Mouse (Mus musculus) MEL (cell line): Measurements from ENCODE around the gene Shcbp1l. TPM values are rescaled to one million over a fixed set of nuclear protein-coding genes. Genes with fewer than 3 reads are reported as not detected.
A peak's percentile ranks its signal among the peaks of the same experiment; 100 is the strongest.

Experiments used
- DNase-seq: peaks from one replicate; pipeline ENCODE4 v3.0.0; 2011; ENCODE audit warnings: low read depth, low spot score
- H3K27ac ChIP-seq: 2 replicates; pipeline ENCODE4 v1.5.1; 2012; ENCODE audit warnings: low read depth, mild to moderate bottlenecking, control low read depth, low read length, moderate library complexity; ENCODE audit not compliant: control insufficient read depth
- H3K27me3 ChIP-seq, 2 experiments: fragments of 150-350 bp in 1 of 2; sonication (generic) in 1 of 2; 2 replicates each; pipeline ENCODE4 v1.6.1; 2012; ENCODE audit warnings: low read length in 2 of 2, mild to moderate bottlenecking in 2 of 2, improper control_type of control experiment in 1 of 2, moderate library complexity in 1 of 2; ENCODE audit not compliant: insufficient read depth in 2 of 2, control insufficient read depth in 1 of 2
- H3K36me3 ChIP-seq, 2 experiments: 2 replicates each; pipeline ENCODE4 v1.6.1; 2012 to 2014; ENCODE audit warnings: low read length in 2 of 2, improper control_type of control experiment in 1 of 2, inconsistent platforms in 1 of 2, mild to moderate bottlenecking in 1 of 2; ENCODE audit not compliant: insufficient read depth in 2 of 2, control insufficient read depth in 1 of 2
- H3K4me1 ChIP-seq, 2 experiments: fragments of 150-350 bp in 1 of 2; sonication (generic) in 1 of 2; 2 replicates each; pipeline ENCODE4 v1.6.1; 2012; ENCODE audit warnings: low read length in 2 of 2, improper control_type of control experiment in 1 of 2, mild to moderate bottlenecking in 1 of 2; ENCODE audit not compliant: insufficient read depth in 2 of 2, control insufficient read depth in 1 of 2
- H3K4me3 ChIP-seq, 2 experiments: fragments of 150-350 bp in 1 of 2; sonication (generic) in 1 of 2; 2 replicates each; pipeline ENCODE4 v1.5.1; 2012; ENCODE audit warnings: low read depth in 2 of 2, low read length in 2 of 2, mild to moderate bottlenecking in 2 of 2, moderate library complexity in 2 of 2, control low read depth in 1 of 2, improper control_type of control experiment in 1 of 2; ENCODE audit not compliant: control insufficient read depth in 1 of 2, insufficient read depth in 1 of 2
- H3K79me2 ChIP-seq: 2 replicates; pipeline ENCODE4 v1.6.1; 2012; ENCODE audit warnings: mild to moderate bottlenecking, low read length, moderate library complexity; ENCODE audit not compliant: control insufficient read depth, poor library complexity, insufficient read depth
- H3K9ac ChIP-seq: 2 replicates; pipeline ENCODE4 v1.6.1; 2012; ENCODE audit warnings: low read depth, mild to moderate bottlenecking, control low read depth, low read length, moderate library complexity; ENCODE audit not compliant: control insufficient read depth, poor library complexity, severe bottlenecking
- H3K9me3 ChIP-seq: fragments of 150-350 bp; sonication (generic); replicated peaks from 2 replicates; pipeline ENCODE4 v1.6.1; 2012; ENCODE audit warnings: mild to moderate bottlenecking, low read length, improper control_type of control experiment, moderate library complexity; ENCODE audit not compliant: insufficient read depth
- BHLHE40 ChIP-seq: IDR thresholded peaks from 2 replicates; pipeline ENCODE4 v1.6.1; 2012; ENCODE audit warnings: low read depth, mild to moderate bottlenecking, inconsistent platforms, low read length, improper control_type of control experiment, borderline replicate concordance
- CHD1 ChIP-seq: IDR thresholded peaks from 2 replicates; pipeline ENCODE4 v1.6.1; 2012; ENCODE audit warnings: low read depth, mild to moderate bottlenecking, inconsistent platforms, low read length, improper control_type of control experiment
- CHD2 ChIP-seq: IDR thresholded peaks from 2 replicates; pipeline ENCODE4 v1.6.1; 2011; ENCODE audit warnings: low read length, improper control_type of control experiment
- CTCF ChIP-seq, 3 experiments: IDR thresholded peaks in 2 of 3; conservative IDR thresholded peaks in 1 of 3; 2 replicates each; pipeline ENCODE4 v1.5.1; 2011 to 2012; ENCODE audit warnings: low read length in 3 of 3, low read depth in 2 of 3, mild to moderate bottlenecking in 2 of 3, improper control_type of control experiment in 1 of 3, inconsistent platforms in 1 of 3, mixed read lengths in 1 of 3, moderate library complexity in 1 of 3; ENCODE audit not compliant: control insufficient read depth in 1 of 3, insufficient read depth in 1 of 3, poor library complexity in 1 of 3, severe bottlenecking in 1 of 3
- E2F4 ChIP-seq: IDR thresholded peaks from 2 replicates; pipeline ENCODE4 v1.6.1; 2011; ENCODE audit warnings: low read depth, low read length, improper control_type of control experiment, borderline replicate concordance
- ELF1 ChIP-seq: IDR thresholded peaks from 2 replicates; pipeline ENCODE4 v1.6.1; 2014; ENCODE audit warnings: low read depth, mild to moderate bottlenecking, inconsistent platforms, low read length, improper control_type of control experiment, moderate library complexity
- EP300 ChIP-seq, 2 experiments: IDR thresholded peaks; 2 replicates each; pipeline ENCODE4 v1.6.1; 2011; ENCODE audit warnings: improper control_type of control experiment in 2 of 2, low read length in 2 of 2, low read depth in 1 of 2, mild to moderate bottlenecking in 1 of 2
- ETS1 ChIP-seq: IDR thresholded peaks from 2 replicates; pipeline ENCODE4 v1.6.1; 2012; ENCODE audit warnings: low read depth, mild to moderate bottlenecking, inconsistent platforms, low read length, improper control_type of control experiment, moderate library complexity
- GABPA ChIP-seq: IDR thresholded peaks from 2 replicates; pipeline ENCODE4 v1.6.1; 2012; ENCODE audit warnings: low read depth, mild to moderate bottlenecking, inconsistent platforms, low read length, improper control_type of control experiment, moderate library complexity
- GATA1 ChIP-seq: IDR thresholded peaks from 2 replicates; pipeline ENCODE4 v1.6.1; 2011; ENCODE audit warnings: low read depth, low read length, improper control_type of control experiment
- HCFC1 ChIP-seq: IDR thresholded peaks from 2 replicates; pipeline ENCODE4 v1.6.1; 2012; ENCODE audit warnings: low read depth, mild to moderate bottlenecking, inconsistent platforms, low read length, improper control_type of control experiment, moderate library complexity
- JUND ChIP-seq: IDR thresholded peaks from 2 replicates; pipeline ENCODE4 v1.6.1; 2011; ENCODE audit warnings: low read depth, mild to moderate bottlenecking, improper control_type of control experiment, low read length
- KAT2A ChIP-seq: conservative IDR thresholded peaks from 2 replicates; pipeline ENCODE4 v1.6.1; 2012; ENCODE audit warnings: low read depth, low read length, improper control_type of control experiment, inconsistent platforms
- MAFK ChIP-seq: IDR thresholded peaks from 2 replicates; pipeline ENCODE4 v1.6.1; 2011; ENCODE audit warnings: low read depth, mild to moderate bottlenecking, low read length, improper control_type of control experiment, borderline replicate concordance
- MAX ChIP-seq: IDR thresholded peaks from 2 replicates; pipeline ENCODE4 v1.6.1; 2011; ENCODE audit warnings: low read length, improper control_type of control experiment
- MAZ ChIP-seq: IDR thresholded peaks from 2 replicates; pipeline ENCODE4 v1.6.1; 2012; ENCODE audit warnings: low read depth, mild to moderate bottlenecking, inconsistent platforms, low read length, improper control_type of control experiment
- MEF2A ChIP-seq: IDR thresholded peaks from 2 replicates; pipeline ENCODE4 v1.6.1; 2014; ENCODE audit warnings: low read depth, mild to moderate bottlenecking, inconsistent platforms, low read length, improper control_type of control experiment; ENCODE audit not compliant: poor library complexity, insufficient replicate concordance, severe bottlenecking; ENCODE audit errors: extremely low read depth
- MYB ChIP-seq: IDR thresholded peaks from 2 replicates; pipeline ENCODE4 v1.6.1; 2011; ENCODE audit warnings: mild to moderate bottlenecking, low read depth, low read length, improper control_type of control experiment
- MYC ChIP-seq: IDR thresholded peaks from 2 replicates; pipeline ENCODE4 v1.6.1; 2011; ENCODE audit warnings: low read depth, mild to moderate bottlenecking, low read length, improper control_type of control experiment, moderate library complexity
- NELFE ChIP-seq: IDR thresholded peaks from 2 replicates; pipeline ENCODE4 v1.6.1; 2011; ENCODE audit warnings: low read depth, low read length, improper control_type of control experiment
- POLR2A ChIP-seq, 2 experiments: IDR thresholded peaks; 2 replicates each; pipeline ENCODE4 v1.6.1; 2011 to 2012; ENCODE audit warnings: low read length in 2 of 2, mild to moderate bottlenecking in 2 of 2, control low read depth in 1 of 2, improper control_type of control experiment in 1 of 2, low read depth in 1 of 2, moderate library complexity in 1 of 2; ENCODE audit not compliant: control insufficient read depth in 1 of 2, insufficient read depth in 1 of 2, poor library complexity in 1 of 2
- POLR2AphosphoS2 ChIP-seq: IDR thresholded peaks from 2 replicates; pipeline ENCODE4 v1.6.1; 2011; ENCODE audit warnings: low read length, improper control_type of control experiment
- POLR2AphosphoS5 ChIP-seq: IDR thresholded peaks from 2 replicates; pipeline ENCODE4 v1.6.1; 2012; ENCODE audit warnings: low read depth, borderline replicate concordance, mild to moderate bottlenecking, inconsistent platforms, low read length, moderate library complexity, mixed read lengths
- RAD21 ChIP-seq: IDR thresholded peaks from 2 replicates; pipeline ENCODE4 v1.6.1; 2011; ENCODE audit warnings: mild to moderate bottlenecking, low read depth, low read length, improper control_type of control experiment
- RCOR1 ChIP-seq: IDR thresholded peaks from 2 replicates; pipeline ENCODE4 v1.6.1; 2012; ENCODE audit warnings: low read depth, mild to moderate bottlenecking, inconsistent platforms, low read length, improper control_type of control experiment
- SIN3A ChIP-seq: IDR thresholded peaks from 2 replicates; pipeline ENCODE4 v1.6.1; 2012; ENCODE audit warnings: low read length, improper control_type of control experiment, inconsistent platforms
- SMC3 ChIP-seq: IDR thresholded peaks from 2 replicates; pipeline ENCODE4 v1.6.1; 2011; ENCODE audit warnings: low read depth, low read length, improper control_type of control experiment
- TAL1 ChIP-seq: IDR thresholded peaks from 2 replicates; pipeline ENCODE4 v1.6.1; 2012; ENCODE audit warnings: mild to moderate bottlenecking, inconsistent platforms, low read length, moderate library complexity, mixed read lengths
- TBP ChIP-seq: IDR thresholded peaks from 2 replicates; pipeline ENCODE4 v1.8.0; 2011; ENCODE audit warnings: low read depth, low read length, improper control_type of control experiment
- UBTF ChIP-seq: IDR thresholded peaks from 2 replicates; pipeline ENCODE4 v1.6.1; 2012; ENCODE audit warnings: low read depth, mild to moderate bottlenecking, inconsistent platforms, low read length, improper control_type of control experiment, moderate library complexity, borderline replicate concordance; ENCODE audit not compliant: insufficient read depth
- USF1 ChIP-seq: IDR thresholded peaks from 2 replicates; pipeline ENCODE4 v1.6.1; 2014; ENCODE audit warnings: low read depth, mild to moderate bottlenecking, inconsistent platforms, low read length, improper control_type of control experiment, moderate library complexity
- USF2 ChIP-seq, 2 experiments: IDR thresholded peaks; 2 replicates each; pipeline ENCODE4 v1.6.1; 2011 to 2012; ENCODE audit warnings: improper control_type of control experiment in 2 of 2, low read length in 2 of 2, borderline replicate concordance in 1 of 2, inconsistent platforms in 1 of 2, low read depth in 1 of 2, mild to moderate bottlenecking in 1 of 2; ENCODE audit not compliant: insufficient read depth in 1 of 2
- ZC3H11A ChIP-seq: IDR thresholded peaks from 2 replicates; pipeline ENCODE4 v1.6.1; 2012; ENCODE audit warnings: low read depth, mild to moderate bottlenecking, inconsistent platforms, low read length, improper control_type of control experiment
- ZKSCAN1 ChIP-seq: IDR thresholded peaks from 2 replicates; pipeline ENCODE4 v1.6.1; 2012; ENCODE audit warnings: low read depth, mild to moderate bottlenecking, inconsistent platforms, low read length, improper control_type of control experiment, moderate library complexity
- ZMIZ1 ChIP-seq: IDR thresholded peaks from 2 replicates; pipeline ENCODE4 v1.6.1; 2012; ENCODE audit warnings: low read depth, mild to moderate bottlenecking, inconsistent platforms, low read length, improper control_type of control experiment, moderate library complexity
- ZNF384 ChIP-seq: IDR thresholded peaks from 2 replicates; pipeline ENCODE4 v1.6.1; 2012; ENCODE audit warnings: low read depth, mild to moderate bottlenecking, inconsistent platforms, low read length, improper control_type of control experiment
- polyA plus RNA-seq, 2 experiments: library from polyadenylated mRNA; stranded (reverse) in 1 of 2; unstranded in 1 of 2; fragments of >175 nt in 1 of 2; fragments of >200 nt in 1 of 2; gene quantifications; 2 replicates each; pipeline versions ENCODE4 v1.2.1 to v1.2.4; 2012; ENCODE audit warnings: low replicate concordance in 2 of 2, low read depth in 1 of 2; ENCODE audit not compliant: insufficient read length in 2 of 2, insufficient read depth in 1 of 2, missing spikeins in 1 of 2
- total RNA-seq: library from RNA; depleted of rRNA; stranded (reverse); fragments of 300-350 nt; gene quantifications from 2 replicates; pipeline ENCODE4 v1.2.3, GENCODE M21; 2012; rRNA removed

Shcbp1l gene
- total RNA-seq: 1.9 and 3.7 TPM in 2 replicates
- 1 to 10 TPM in 1 of 2 experiments, not detected in 1; 2.4 TPM for polyA plus RNA-seq

DNA sequence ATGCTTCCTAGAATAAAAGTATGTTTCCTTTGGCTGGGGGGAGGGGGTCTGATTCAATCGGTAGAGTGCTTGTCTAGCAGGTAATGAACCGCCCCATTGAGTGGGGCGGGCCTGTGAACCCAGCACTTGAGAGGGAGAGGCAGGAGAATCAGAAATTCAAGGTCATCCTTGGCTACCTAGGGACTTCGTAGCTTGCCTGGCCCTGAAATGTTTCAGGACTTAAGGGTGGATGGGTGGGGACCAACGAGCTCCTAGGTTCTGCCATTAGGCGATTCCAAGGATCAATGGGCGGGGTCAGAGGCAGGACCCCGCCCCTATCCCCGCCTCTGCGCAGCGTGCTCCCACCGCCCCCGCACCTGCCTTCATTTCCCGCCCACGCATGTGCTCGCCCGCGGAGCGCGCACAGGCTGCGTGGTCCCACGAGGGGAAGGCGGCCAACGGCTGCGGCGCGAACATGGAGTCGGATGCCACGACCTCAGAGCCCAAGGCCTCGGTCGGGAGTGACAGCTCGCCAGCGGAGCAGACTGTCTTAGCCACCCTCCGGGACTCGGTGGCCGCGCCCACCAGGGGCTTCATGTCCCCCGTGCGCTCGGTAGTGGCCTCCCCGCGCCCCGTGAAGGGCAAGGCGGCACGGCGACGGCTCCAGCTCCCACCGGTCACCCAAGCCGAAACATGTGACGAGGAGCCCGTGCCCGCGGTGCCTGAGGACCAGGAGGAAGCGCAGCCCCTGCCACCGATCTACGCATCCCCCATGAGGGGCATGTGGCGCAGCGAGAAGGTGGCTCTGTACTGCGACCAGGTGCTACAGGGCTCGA is at the start of gene Shcbp1l:
Gene Shcbp1l (plus strand): TSS at position 393 of the 815 bp plus-strand sequence.
- Histone ChIP-seq H3K27me3 (no peaks in the 10 kb centered on the region; a peak in 1 of 4 replicates), H3K4me3 (peak within 1 kb of the TSS; percentile 50 to 62), H3K9ac (peak within 1 kb of the TSS; percentile 83), H3K36me3 (peaks cover 0 to 6% of the 10 kb centered on the region in 2 experiments; a peak in 2 of 4 replicates), H3K27ac (peak within 1 kb of the TSS; percentile 52), H3K79me2 (peaks cover 4% of the 10 kb centered on the region; the same call in 1 of the 2 replicates), H3K9me3 (no peaks in the 10 kb centered on the region), H3K4me1 (peaks cover 0 to 11% of the 10 kb centered on the region in 2 experiments; a peak in 3 of 4 replicates)
- peak; percentile 94 for DNase-seq
- peak; percentile 44 for TF ChIP-seq NELFE
- TF ChIP-seq RAD21: no peak
- peak; percentile 96 for TF ChIP-seq BHLHE40
- TF ChIP-seq HCFC1: no peak
- no peak for TF ChIP-seq CHD2
- peak; percentile 42; the same call in 1 of the 2 replicates for TF ChIP-seq SIN3A
- TF ChIP-seq USF2 (IDR thresholded peaks at IDR 0.05; ENCODE audit: borderline replicate concordance in 1 of 2, insufficient read depth in 1 of 2, low read depth in 1 of 2, low read length in 2 of 2): no peak
- TF ChIP-seq CTCF (IDR thresholded peaks at IDR 0.05 in 2 of 3, conservative IDR thresholded peaks at IDR 0.05 in 1 of 3; ENCODE audit: control insufficient read depth in 1 of 3, insufficient read depth in 1 of 3, low read depth in 2 of 3, low read length in 3 of 3, poor library complexity in 1 of 3, severe bottlenecking in 1 of 3): no peak
- no peak for TF ChIP-seq MEF2A
- TF ChIP-seq UBTF: no peak
- no peak for TF ChIP-seq ELF1
- peak in 1 of 2 experiments; percentile 37; a peak in 2 of 4 replicates for TF ChIP-seq EP300 (IDR thresholded peaks at IDR 0.05; ENCODE audit: low read depth in 1 of 2, low read length in 2 of 2)
- peak; percentile 97 for TF ChIP-seq MAX
- TF ChIP-seq GABPA: no peak
- TF ChIP-seq TBP: no peak
- peak; percentile 72 to 74; a peak in 2 of 4 replicates for TF ChIP-seq POLR2A (IDR thresholded peaks at IDR 0.05; ENCODE audit: control insufficient read depth in 1 of 2, insufficient read depth in 1 of 2, low read depth in 1 of 2, low read length in 2 of 2, poor library complexity in 1 of 2)
- TF ChIP-seq POLR2AphosphoS5: no peak
- no peak for TF ChIP-seq MYB
- TF ChIP-seq TAL1: no peak
- TF ChIP-seq MYC: peak; percentile 90
- no peak for TF ChIP-seq POLR2AphosphoS2
- TF ChIP-seq ZKSCAN1: no peak
- no peak for TF ChIP-seq KAT2A
- no peak for TF ChIP-seq ZNF384
- TF ChIP-seq ETS1: no peak
- TF ChIP-seq ZMIZ1: no peak
- TF ChIP-seq MAZ: no peak
- TF ChIP-seq USF1: peak; percentile 51
- no peak for TF ChIP-seq MAFK
- TF ChIP-seq RCOR1: no peak
- no peak for TF ChIP-seq CHD1
- TF ChIP-seq ZC3H11A: no peak
- no peak for TF ChIP-seq GATA1
- TF ChIP-seq E2F4: no peak
- no peak for TF ChIP-seq JUND
- no peak for TF ChIP-seq SMC3
